Mouse (Mus musculus) embryonic fibroblast, embryonic 13.5 days (primary cell): ENCODE measurements around the gene Evi2b.

Source experiments
- CTCF ChIP-seq: IDR thresholded peaks from 2 replicates; pipeline ENCODE4 v1.5.1; 2011; ENCODE audit warnings: mild to moderate bottlenecking, control low read depth, low read length, moderate library complexity, borderline replicate concordance; ENCODE audit not compliant: insufficient read depth
- POLR2A ChIP-seq: IDR thresholded peaks from 2 replicates; pipeline ENCODE4 v1.6.1; 2011; ENCODE audit warnings: low read depth, mild to moderate bottlenecking, control low read depth, low read length, moderate library complexity

- TF ChIP-seq POLR2A (no peak), CTCF (no peak)
These were observed 20.6 kb downstream of the Evi2b start for GRCm38 (mm10) chr11:79502917-79503316.
